Mouse (Mus musculus) cortical plate, adult 2 months (tissue): Measurements from ENCODE around the gene Pygm. TPM values are rescaled to one million over a fixed set of nuclear protein-coding genes. Genes with fewer than 3 reads are reported as not detected.
A peak's percentile ranks its signal among the peaks of the same experiment; 100 is the strongest.

ENCODE experiments used
- H3K27ac ChIP-seq: fragments of 200-500 bp; 2 replicates; pipeline ENCODE4 v1.5.1; 2012; ENCODE audit warnings: low read length, control low read depth, inconsistent platforms; ENCODE audit not compliant: insufficient read depth
- H3K4me1 ChIP-seq: fragments of 200-500 bp; 2 replicates; pipeline ENCODE4 v1.6.1; 2011; ENCODE audit warnings: low read length; ENCODE audit not compliant: control insufficient read depth, insufficient read depth
- H3K4me3 ChIP-seq: fragments of 200-500 bp; 2 replicates; pipeline ENCODE4 v1.5.1; 2011; ENCODE audit warnings: mild to moderate bottlenecking, low read length, control low read depth; ENCODE audit not compliant: insufficient read depth
- CTCF ChIP-seq: fragments of 200-500 bp; IDR thresholded peaks from 2 replicates; pipeline ENCODE4 v1.5.1; 2011; ENCODE audit warnings: mild to moderate bottlenecking, control low read depth, low read length; ENCODE audit not compliant: insufficient read depth; ENCODE audit errors: extremely low read depth
- POLR2A ChIP-seq: fragments of 200-500 bp; IDR thresholded peaks from 2 replicates; pipeline ENCODE4 v1.6.1; 2011; ENCODE audit warnings: mild to moderate bottlenecking, low read length, control low read depth; ENCODE audit not compliant: insufficient read depth; ENCODE audit errors: extremely low read depth
- polyA plus RNA-seq: library from polyadenylated mRNA; depleted of rRNA; stranded (reverse); fragments of >200 nt; gene quantifications from 2 replicates; pipeline ENCODE4 v1.2.3, GENCODE M21; 2012

The Pygm gene
- polyA plus RNA-seq, 1 experiment = 46.2 TPM

- no peak overlapping the region for H3K27ac ChIP-seq
Observed at GRCm38 (mm10) chr19:6341453-6342077, 42.6 kb upstream of the Pygm start.

GRCm38 (mm10) chr19:6342276-6342933 lies 41.8 kb upstream of the Pygm start:
- Histone ChIP-seq H3K4me3 (peak overlapping the region; percentile 48; the same call in 1 of the 2 replicates), H3K27ac (no peak overlapping the region), H3K4me1 (no peaks in the 10 kb centered on the region)
- TF ChIP-seq POLR2A (no peak), CTCF (no peak)

More at GRCm38 (mm10) chr19:6341453-6342077, 42.6 kb upstream of the Pygm start:
- peak overlapping the region; percentile 48 for H3K4me3 ChIP-seq
- no peak for TF ChIP-seq POLR2A
- H3K4me1 ChIP-seq = peaks cover 2% of the 10 kb centered on the region; the same call in 1 of the 2 replicates

- no peak overlapping the region for H3K27ac ChIP-seq
- H3K4me3 ChIP-seq = no peak overlapping the region
- no peak for TF ChIP-seq POLR2A
- no peak for TF ChIP-seq CTCF
- no peaks in the 10 kb centered on the region for H3K4me1 ChIP-seq
Observed at GRCm38 (mm10) chr19:6343066-6343925, 40.9 kb upstream of the Pygm start.

GRCm38 (mm10) chr19:6343996-6344395 lies 40.2 kb upstream of the Pygm start:
- Histone ChIP-seq H3K27ac (no peak overlapping the region), H3K4me1 (no peaks in the 10 kb centered on the region), H3K4me3 (no peak overlapping the region)
- no peak for TF ChIP-seq CTCF
- no peak for TF ChIP-seq POLR2A

- Histone ChIP-seq H3K4me1 (no peaks in the 10 kb centered on the region), H3K27ac (no peak overlapping the region), H3K4me3 (no peak overlapping the region)
- no peak for TF ChIP-seq POLR2A
- TF ChIP-seq CTCF = no peak
Observed at GRCm38 (mm10) chr19:6346023-6346422, 38.2 kb upstream of the Pygm start.

- Histone ChIP-seq H3K27ac (no peak overlapping the region), H3K4me1 (no peaks in the 10 kb centered on the region), H3K4me3 (no peak overlapping the region)
- TF ChIP-seq POLR2A = no peak
Observed at GRCm38 (mm10) chr19:6346661-6347060, 37.5 kb upstream of the Pygm start.

- no peak for TF ChIP-seq CTCF
- TF ChIP-seq POLR2A = no peak
- no peak overlapping the region for H3K27ac ChIP-seq
- no peak overlapping the region for H3K4me3 ChIP-seq
- no peaks in the 10 kb centered on the region for H3K4me1 ChIP-seq
Observed at GRCm38 (mm10) chr19:6347615-6348014, 36.6 kb upstream of the Pygm start.

GRCm38 (mm10) chr19:6348717-6349116 lies 35.5 kb upstream of the Pygm start:
- TF ChIP-seq POLR2A = no peak
- no peak for TF ChIP-seq CTCF

GRCm38 (mm10) chr19:6349215-6349983 lies 34.8 kb upstream of the Pygm start:
- Histone ChIP-seq H3K4me1 (no peaks in the 10 kb centered on the region), H3K4me3 (no peak overlapping the region), H3K27ac (no peak overlapping the region)
- TF ChIP-seq POLR2A (no peak), CTCF (no peak)

More at GRCm38 (mm10) chr19:6348717-6349116, 35.5 kb upstream of the Pygm start:
- H3K4me1 ChIP-seq = no peaks in the 10 kb centered on the region
- no peak overlapping the region for H3K27ac ChIP-seq
- H3K4me3 ChIP-seq = no peak overlapping the region
